Mouse (Mus musculus): ENCODE results near the gene Syngr4. TPM values are rescaled to one million over a fixed set of nuclear protein-coding genes. Genes with fewer than 3 reads are reported as not detected.

Syngr4 gene
- polyA plus RNA-seq, 1 experiment from 2014 or later: 0.62 TPM

GRCm38 (mm10) chr7:45923762-45924428 is 27.4 kb upstream of the Syngr4 start, which contains the start of gene Ccdc114:
Ccdc114 (plus strand) TSS chr7:45924072.
- peak; percentile 78 for ATAC-seq
- Histone ChIP-seq H3K9ac (ENCODE audit: low read depth, low read length) (peak within 1 kb of the TSS; percentile 63), H3K27ac (ENCODE audit: low read length) (peak within 1 kb of the TSS; percentile 94), H3K4me1 (ENCODE audit: control insufficient read depth, insufficient read depth, low read length) (peaks cover 33% of the 10 kb centered on the region), H3K4me3 (ENCODE audit: low read length) (peak within 1 kb of the TSS; percentile 53), H3K4me2 (ENCODE audit: low read depth, low read length) (peak within 1 kb of the TSS; percentile 66), H3K36me3 (ENCODE audit: control insufficient read depth, insufficient read depth, low read length) (no peaks in the 10 kb centered on the region), H3K27me3 (replicated peaks; ENCODE audit: control insufficient read depth, insufficient read depth, low read length) (no peaks in the 10 kb centered on the region), H3K9me3 (ENCODE audit: control insufficient read depth, low read length) (no peaks in the 10 kb centered on the region)
- 5% methylated on average over 24 of the region's 24 CpGs for WGBS

- peaks cover 33% of the 10 kb centered on the region for H3K4me1 ChIP-seq (ENCODE audit: control insufficient read depth, insufficient read depth, low read length)
- peak; percentile 91 for ATAC-seq
- peak overlapping the region; percentile 53 for H3K4me3 ChIP-seq (ENCODE audit: low read length)
- H3K27ac ChIP-seq (ENCODE audit: low read length): peak overlapping the region; percentile 94
- no peaks in the 10 kb centered on the region for H3K9me3 ChIP-seq (ENCODE audit: control insufficient read depth, low read length)
- H3K27me3 ChIP-seq (replicated peaks; ENCODE audit: control insufficient read depth, insufficient read depth, low read length): no peaks in the 10 kb centered on the region
- H3K4me2 ChIP-seq (ENCODE audit: low read depth, low read length): peak overlapping the region; percentile 66
- WGBS: 1% methylated on average over 37 of the region's 37 CpGs
- H3K9ac ChIP-seq (ENCODE audit: low read depth, low read length): peak overlapping the region; percentile 63
- H3K36me3 ChIP-seq (ENCODE audit: control insufficient read depth, insufficient read depth, low read length): no peaks in the 10 kb centered on the region
Measured at GRCm38 (mm10) chr7:45922928-45923761, 26.6 kb upstream of the Syngr4 start.

GRCm38 (mm10) chr7:45921950-45922600 is 25.6 kb upstream of the Syngr4 start:
- Histone ChIP-seq H3K9ac (ENCODE audit: low read depth, low read length) (peak overlapping the region; percentile 63), H3K4me2 (ENCODE audit: low read depth, low read length) (peak overlapping the region; percentile 66; the same call in 1 of the 2 replicates)

GRCm38 (mm10) chr7:45921242-45921621 is 24.7 kb upstream of the Syngr4 start, which contains the start of gene Emp3:
Emp3 (minus strand) TSS chr7:45921404.
- Histone ChIP-seq H3K36me3 (ENCODE audit: control insufficient read depth, insufficient read depth, low read length) (no peaks in the 10 kb centered on the region), H3K4me1 (ENCODE audit: control insufficient read depth, insufficient read depth, low read length) (peaks cover 52% of the 10 kb centered on the region), H3K9me3 (ENCODE audit: control insufficient read depth, low read length) (no peaks in the 10 kb centered on the region), H3K4me3 (ENCODE audit: low read length) (peak within 1 kb of the TSS; percentile 49), H3K27ac (ENCODE audit: low read length) (peak within 1 kb of the TSS; percentile 94), H3K4me2 (ENCODE audit: low read depth, low read length) (peak within 1 kb of the TSS; percentile 68), H3K27me3 (replicated peaks; ENCODE audit: control insufficient read depth, insufficient read depth, low read length) (no peaks in the 10 kb centered on the region), H3K9ac (ENCODE audit: low read depth, low read length) (peak within 1 kb of the TSS; percentile 65)
- no peak for ATAC-seq
- 20% methylated on average over 9 of the region's 9 CpGs for WGBS

More at GRCm38 (mm10) chr7:45921950-45922600, 25.6 kb upstream of the Syngr4 start:
- H3K27me3 ChIP-seq (replicated peaks; ENCODE audit: control insufficient read depth, insufficient read depth, low read length): no peaks in the 10 kb centered on the region
- H3K4me3 ChIP-seq (ENCODE audit: low read length): no peak overlapping the region
- WGBS: 77% methylated on average over 12 of the region's 12 CpGs
- H3K36me3 ChIP-seq (ENCODE audit: control insufficient read depth, insufficient read depth, low read length): no peaks in the 10 kb centered on the region
- peak overlapping the region; percentile 94 for H3K27ac ChIP-seq (ENCODE audit: low read length)
- H3K9me3 ChIP-seq (ENCODE audit: control insufficient read depth, low read length): no peaks in the 10 kb centered on the region
- ATAC-seq: no peak
- H3K4me1 ChIP-seq (ENCODE audit: control insufficient read depth, insufficient read depth, low read length): peaks cover 44% of the 10 kb centered on the region

GRCm38 (mm10) chr7:45920583-45921241 is 24.2 kb upstream of the Syngr4 start:
- Histone ChIP-seq H3K9ac (ENCODE audit: low read depth, low read length) (peak overlapping the region; percentile 65), H3K4me3 (ENCODE audit: low read length) (peak overlapping the region; percentile 49), H3K27me3 (replicated peaks; ENCODE audit: control insufficient read depth, insufficient read depth, low read length) (no peaks in the 10 kb centered on the region), H3K36me3 (ENCODE audit: control insufficient read depth, insufficient read depth, low read length) (no peaks in the 10 kb centered on the region), H3K27ac (ENCODE audit: low read length) (peak overlapping the region; percentile 73), H3K4me2 (ENCODE audit: low read depth, low read length) (peak overlapping the region; percentile 68), H3K9me3 (ENCODE audit: control insufficient read depth, low read length) (no peaks in the 10 kb centered on the region), H3K4me1 (ENCODE audit: control insufficient read depth, insufficient read depth, low read length) (peaks cover 56% of the 10 kb centered on the region)
- ATAC-seq: no peak
- WGBS: 20% methylated on average over 9 of the region's 9 CpGs

- H3K4me3 ChIP-seq (ENCODE audit: low read length): peak overlapping the region; percentile 49
- H3K9me3 ChIP-seq (ENCODE audit: control insufficient read depth, low read length): no peaks in the 10 kb centered on the region
- no peaks in the 10 kb centered on the region for H3K27me3 ChIP-seq (replicated peaks; ENCODE audit: control insufficient read depth, insufficient read depth, low read length)
- peaks cover 56% of the 10 kb centered on the region for H3K4me1 ChIP-seq (ENCODE audit: control insufficient read depth, insufficient read depth, low read length)
- no peak for ATAC-seq
- H3K27ac ChIP-seq (ENCODE audit: low read length): peak overlapping the region; percentile 73
- H3K9ac ChIP-seq (ENCODE audit: low read depth, low read length): peak overlapping the region; percentile 65
- peak overlapping the region; percentile 68 for H3K4me2 ChIP-seq (ENCODE audit: low read depth, low read length)
- WGBS: 66% methylated on average over 4 of the region's 4 CpGs
- no peaks in the 10 kb centered on the region for H3K36me3 ChIP-seq (ENCODE audit: control insufficient read depth, insufficient read depth, low read length)
Measured at GRCm38 (mm10) chr7:45919761-45920160, 23.2 kb upstream of the Syngr4 start.

- Histone ChIP-seq H3K4me3 (ENCODE audit: low read length) (no peak overlapping the region), H3K36me3 (ENCODE audit: control insufficient read depth, insufficient read depth, low read length) (no peaks in the 10 kb centered on the region), H3K4me1 (ENCODE audit: control insufficient read depth, insufficient read depth, low read length) (peaks cover 56% of the 10 kb centered on the region), H3K27ac (ENCODE audit: low read length) (no peak overlapping the region), H3K9ac (ENCODE audit: low read depth, low read length) (no peak overlapping the region), H3K4me2 (ENCODE audit: low read depth, low read length) (no peak overlapping the region), H3K9me3 (ENCODE audit: control insufficient read depth, low read length) (no peaks in the 10 kb centered on the region), H3K27me3 (replicated peaks; ENCODE audit: control insufficient read depth, insufficient read depth, low read length) (no peaks in the 10 kb centered on the region)
- no peak for ATAC-seq
- 74% methylated on average over 14 of the region's 14 CpGs for WGBS
Measured at GRCm38 (mm10) chr7:45919083-45919671, 22.7 kb upstream of the Syngr4 start.

GRCm38 (mm10) chr7:45917926-45918325 is 21.4 kb upstream of the Syngr4 start:
- Histone ChIP-seq H3K4me1 (ENCODE audit: control insufficient read depth, insufficient read depth, low read length) (peaks cover 56% of the 10 kb centered on the region), H3K27me3 (replicated peaks; ENCODE audit: control insufficient read depth, insufficient read depth, low read length) (no peaks in the 10 kb centered on the region), H3K4me3 (ENCODE audit: low read length) (no peak overlapping the region), H3K9ac (ENCODE audit: low read depth, low read length) (peak overlapping the region; percentile 35; the same call in 1 of the 2 replicates), H3K27ac (ENCODE audit: low read length) (peak overlapping the region; percentile 73), H3K36me3 (ENCODE audit: control insufficient read depth, insufficient read depth, low read length) (0 out of 2 replicates have a peak, but pooled peaks cover 2% of the 10 kb centered on the region), H3K4me2 (ENCODE audit: low read depth, low read length) (no peak overlapping the region), H3K9me3 (ENCODE audit: control insufficient read depth, low read length) (no peaks in the 10 kb centered on the region)
- ATAC-seq: no peak
- 83% methylated on average over 15 of the region's 15 CpGs for WGBS
